Mouse (Mus musculus) left cerebral cortex, adult 2 months (tissue): ENCODE results near the gene Cfap161. TPM values are rescaled to one million over a fixed set of nuclear protein-coding genes. Genes with fewer than 3 reads are reported as not detected.

Experiments
- DNase-seq, 2 experiments: peaks; one replicate each; pipeline ENCODE4 v3.0.0; 2021 to 2022; ENCODE audit warnings: low spot score in 2 of 2, mixed read lengths in 1 of 2; ENCODE audit errors: extremely low spot score in 1 of 2
- H3K27ac ChIP-seq: fragments of 200-600 bp; 2 replicates; pipeline ENCODE4 v1.8.1; 2022
- H3K4me3 ChIP-seq: fragments of 200-600 bp; 2 replicates; pipeline ENCODE4 v1.8.1; 2022
- CTCF ChIP-seq: fragments of 200-600 bp; IDR thresholded peaks from 2 replicates; pipeline ENCODE4 v1.8.1; 2022; ENCODE audit warnings: antibody characterized with exemption, mild to moderate bottlenecking, moderate library complexity
- intact Hi-C: fragments of 180-260 bp; cut with DNase I; formaldehyde crosslinking; loops from one replicate; pipeline ENCODE4 v1.15.1; 2025
- total RNA-seq, 2 experiments: library from RNA; stranded (reverse); gene quantifications; 2 replicates each; pipeline ENCODE4 v1.2.3; 2021

Gene Cfap161
- total RNA-seq, 2 experiments from 2014 or later: 0.94 TPM; not detected in 1

- TF ChIP-seq CTCF: no peak
- H3K4me3 ChIP-seq: no peak overlapping the region
- DNase-seq: no peak
- no peak overlapping the region for H3K27ac ChIP-seq
- intact Hi-C loops: loop anchor here (5.0 kb wide), 1 partner anchor 104 kb away; no protein-coding TSS in a partner anchor
Measured at GRCm38 (mm10) chr7:83800561-83801482, 6.1 kb upstream of the Cfap161 start.

GRCm38 (mm10) chr7:83800071-83800470, 5.4 kb upstream of the Cfap161 start:
- no peak overlapping the region for H3K4me3 ChIP-seq
- no peak overlapping the region for H3K27ac ChIP-seq
- DNase-seq: no peak
- no peak for TF ChIP-seq CTCF
- intact Hi-C loops: loop anchor here (5.0 kb wide), 1 partner anchor 103 kb away; no protein-coding TSS in a partner anchor

- no peak overlapping the region for H3K27ac ChIP-seq
Measured at GRCm38 (mm10) chr7:83798004-83798403, 3.3 kb upstream of the Cfap161 start.

GRCm38 (mm10) chr7:83796177-83796576, 1.5 kb upstream of the Cfap161 start:
- Histone ChIP-seq H3K4me3 (no peak overlapping the region), H3K27ac (no peak overlapping the region)
- intact Hi-C loops: no loop called here
- TF ChIP-seq CTCF: no peak
- no peak for DNase-seq

More at GRCm38 (mm10) chr7:83798004-83798403, 3.3 kb upstream of the Cfap161 start:
- no peak for TF ChIP-seq CTCF
- intact Hi-C loops: no loop called here
- no peak for DNase-seq
- H3K4me3 ChIP-seq: no peak overlapping the region

GRCm38 (mm10) chr7:83794006-83794683, 535 bp downstream of the Cfap161 start:
- Histone ChIP-seq H3K4me3 (no peak overlapping the region), H3K27ac (no peak overlapping the region)
- DNase-seq: no peak
- intact Hi-C loops: no loop called here
- TF ChIP-seq CTCF: no peak

- no peak for TF ChIP-seq CTCF
- Histone ChIP-seq H3K4me3 (no peak overlapping the region), H3K27ac (no peak overlapping the region)
- no peak for DNase-seq
- intact Hi-C loops: no loop called here
Measured at GRCm38 (mm10) chr7:83780881-83781280, 13.8 kb downstream of the Cfap161 start.

- no peak for TF ChIP-seq CTCF
- no peak for DNase-seq
- Histone ChIP-seq H3K4me3 (no peak overlapping the region), H3K27ac (no peak overlapping the region)
- intact Hi-C loops: no loop called here
Measured at GRCm38 (mm10) chr7:83780026-83780425, 14.7 kb downstream of the Cfap161 start.

- Histone ChIP-seq H3K4me3 (no peak overlapping the region), H3K27ac (no peak overlapping the region)
- no peak for DNase-seq
- intact Hi-C loops: loop anchor here (5.0 to 10.0 kb wide), 2 partner anchors 82 to 214 kb away; no protein-coding TSS in a partner anchor
- no peak for TF ChIP-seq CTCF
Measured at GRCm38 (mm10) chr7:83779028-83779427, 15.7 kb downstream of the Cfap161 start.

GRCm38 (mm10) chr7:83778516-83778915, 16.2 kb downstream of the Cfap161 start:
- no peak overlapping the region for H3K4me3 ChIP-seq
- DNase-seq: no peak
- no peak overlapping the region for H3K27ac ChIP-seq
- TF ChIP-seq CTCF: no peak
- intact Hi-C loops: loop anchor here (5.0 to 10.0 kb wide), 2 partner anchors 81 to 214 kb away; no protein-coding TSS in a partner anchor

- Histone ChIP-seq H3K27ac (no peak overlapping the region), H3K4me3 (no peak overlapping the region)
- intact Hi-C loops: loop anchor here (2.0 to 10.0 kb wide), 3 partner anchors 77 to 210 kb away; no protein-coding TSS in a partner anchor
- TF ChIP-seq CTCF: peak; percentile 86
- no peak for DNase-seq
Measured at GRCm38 (mm10) chr7:83774721-83775120, 20.0 kb downstream of the Cfap161 start.

- Histone ChIP-seq H3K4me3 (no peak overlapping the region), H3K27ac (no peak overlapping the region)
- no peak for TF ChIP-seq CTCF
- intact Hi-C loops: no loop called here
- no peak for DNase-seq
Measured at GRCm38 (mm10) chr7:83763674-83764073, 31.0 kb downstream of the Cfap161 start.

GRCm38 (mm10) chr7:83762336-83762735, 32.3 kb downstream of the Cfap161 start:
- H3K4me3 ChIP-seq: no peak overlapping the region
- TF ChIP-seq CTCF: no peak
- DNase-seq: no peak
- H3K27ac ChIP-seq: no peak overlapping the region
- intact Hi-C loops: no loop called here
